Mouse (Mus musculus): ENCODE measurements at regions not wholly inside any gene's neighbourhood (a gene's known extent, or its start where the extent isn't known, plus 50 kb on each side); places are given as distances from the start of the nearest gene placed in this dataset.

GRCm38 (mm10) chr1:42774971-42775892 lies 75.8 kb upstream of the Mrps9 start:
- no peak for TF ChIP-seq CTCF (IDR thresholded peaks at IDR 0.05; ENCODE audit: low read depth, low read length)
- TF ChIP-seq POLR2A (IDR thresholded peaks at IDR 0.05; ENCODE audit: borderline replicate concordance, low read depth, low read length), result no peak

Data from bone marrow macrophage, adult 2 months (primary cell).